8 mouse cellular contexts compared by ENCODE assay signal in genomic region chr9:44407752-44408097, GRCm38 (mm10). TPM values are rescaled to one million over a fixed set of nuclear protein-coding genes. Genes with fewer than 3 reads are reported as not detected.
DNase-seq lines count a peak whose midpoint lies in the region; ATAC-seq and TF ChIP-seq lines count a peak whose summit lies in the region.

No protein-coding gene starts in this region.

- peak overlapping the region; percentile 84 for H3K4me3 ChIP-seq in lung, embryonic 14.5 days (ENCODE audit: low read depth, low read length)
- H3K4me3 ChIP-seq in embryonic facial prominence, embryonic 15.5 days (replicated peaks): peak overlapping the region; percentile 88
- H3K4me3 ChIP-seq in intestine, postnatal 0 days (ENCODE audit: low read depth, low read length): peak overlapping the region; percentile 87
- H3K4me3 ChIP-seq in neural tube, embryonic 15.5 days (replicated peaks): peak overlapping the region; percentile 81

- WGBS in lung, embryonic 14.5 days: 0% methylated on average over 24 of the region's 24 CpGs
- under 1% methylated on average over 24 of the region's 24 CpGs for WGBS in embryonic facial prominence, embryonic 15.5 days
- WGBS in intestine, postnatal 0 days: under 1% methylated on average over 24 of the region's 24 CpGs
- WGBS in neural tube, embryonic 15.5 days: 0% methylated on average over 24 of the region's 24 CpGs

- H3K9ac ChIP-seq in lung, embryonic 14.5 days: peak overlapping the region; percentile 91
- H3K9ac ChIP-seq in embryonic facial prominence, embryonic 15.5 days: peak overlapping the region; percentile 78
- peak overlapping the region; percentile 71 for H3K9ac ChIP-seq in intestine, postnatal 0 days (ENCODE audit: low read depth, low read length)
- H3K9ac ChIP-seq in neural tube, embryonic 15.5 days (replicated peaks): peak overlapping the region; percentile 89

- TF ChIP-seq CTCF in lung, embryonic 14.5 days (IDR thresholded peaks at IDR 0.05; ENCODE audit: low read depth): no peak
- no peak for TF ChIP-seq CTCF in intestine, postnatal 0 days (IDR thresholded peaks at IDR 0.05; ENCODE audit: low read depth)

- ATAC-seq in lung, embryonic 14.5 days (ENCODE audit: insufficient read depth): no peak
- ATAC-seq in embryonic facial prominence, embryonic 15.5 days (ENCODE audit: insufficient number of reproducible peaks, low FRiP score, low TSS enrichment, low read depth): no peak
- ATAC-seq in intestine, postnatal 0 days: no peak
- peak; percentile 56 for ATAC-seq in neural tube, embryonic 15.5 days (ENCODE audit: low FRiP score)

- H3K4me2 ChIP-seq in lung, embryonic 14.5 days: peak overlapping the region; percentile 82
- H3K4me2 ChIP-seq in embryonic facial prominence, embryonic 15.5 days (replicated peaks): peak overlapping the region; percentile 65
- peak overlapping the region; percentile 67 for H3K4me2 ChIP-seq in intestine, postnatal 0 days (replicated peaks; ENCODE audit: low read depth)
- peak overlapping the region; percentile 81 for H3K4me2 ChIP-seq in neural tube, embryonic 15.5 days

- H3K36me3 ChIP-seq in lung, embryonic 14.5 days (ENCODE audit: insufficient read depth): peaks cover 70% of the 10 kb centered on the region
- peaks cover 66% of the 10 kb centered on the region for H3K36me3 ChIP-seq in embryonic facial prominence, embryonic 15.5 days
- H3K36me3 ChIP-seq in intestine, postnatal 0 days (ENCODE audit: control insufficient read depth, insufficient read depth): peaks cover 55% of the 10 kb centered on the region
- H3K36me3 ChIP-seq in neural tube, embryonic 15.5 days: peaks cover 64% of the 10 kb centered on the region

- no peaks in the 10 kb centered on the region for H3K9me3 ChIP-seq in lung, embryonic 14.5 days (ENCODE audit: low read depth, low read length)
- no peaks in the 10 kb centered on the region for H3K9me3 ChIP-seq in embryonic facial prominence, embryonic 15.5 days (replicated peaks)
- H3K9me3 ChIP-seq in intestine, postnatal 0 days (ENCODE audit: control insufficient read depth): no peaks in the 10 kb centered on the region
- no peaks in the 10 kb centered on the region for H3K9me3 ChIP-seq in neural tube, embryonic 15.5 days (replicated peaks)

- H3K27ac ChIP-seq in lung, embryonic 14.5 days (ENCODE audit: low read depth): peak overlapping the region; percentile 94
- H3K27ac ChIP-seq in embryonic facial prominence, embryonic 15.5 days (replicated peaks): peak overlapping the region; percentile 99
- H3K27ac ChIP-seq in intestine, postnatal 0 days (ENCODE audit: low read depth, low read length): peak overlapping the region; percentile 85
- H3K27ac ChIP-seq in neural tube, embryonic 15.5 days (replicated peaks): peak overlapping the region; percentile 96

- H3K27me3 ChIP-seq in lung, embryonic 14.5 days (ENCODE audit: insufficient read depth, low read length): no peaks in the 10 kb centered on the region
- no peaks in the 10 kb centered on the region for H3K27me3 ChIP-seq in embryonic facial prominence, embryonic 15.5 days
- H3K27me3 ChIP-seq in intestine, postnatal 0 days (replicated peaks; ENCODE audit: control insufficient read depth, insufficient read depth, low read length): no peaks in the 10 kb centered on the region
- H3K27me3 ChIP-seq in neural tube, embryonic 15.5 days (replicated peaks): no peaks in the 10 kb centered on the region

- no peaks in the 10 kb centered on the region for H3K4me1 ChIP-seq in lung, embryonic 14.5 days (ENCODE audit: insufficient read depth)
- peaks cover 13% of the 10 kb centered on the region; the same call in 1 of the 2 replicates for H3K4me1 ChIP-seq in embryonic facial prominence, embryonic 15.5 days
- H3K4me1 ChIP-seq in intestine, postnatal 0 days (replicated peaks; ENCODE audit: control insufficient read depth, insufficient read depth, low read length): no peaks in the 10 kb centered on the region
- peaks cover 43% of the 10 kb centered on the region for H3K4me1 ChIP-seq in neural tube, embryonic 15.5 days

- intact Hi-C loops in left cerebral cortex, postnatal 14 days (cut with DNase I): no loop called here

- DNase-seq in lung, embryonic 14.5 days: no peak
- no peak for DNase-seq in lung, adult 18-20 months
- DNase-seq in thymus, postnatal 0 days (ENCODE audit: low spot score): no peak
- no peak for DNase-seq in left cerebral cortex, postnatal 14 days (ENCODE audit: low spot score in 2 of 2)
- DNase-seq in ovary, postnatal 14 days (ENCODE audit: low spot score): no peak

RNA-seq across cellular contexts. Expression of gene Trappc4, which starts 0.3 kb away (rescaled TPM):
- 116 and 121 TPM in 2 replicates for polyA plus RNA-seq in lung, embryonic 14.5 days (2014; fragmentation: Nextera tagmentation; extraction: Ambion mirVana)
- polyA plus RNA-seq in embryonic facial prominence, embryonic 15.5 days (2015; fragmentation: Nextera tagmentation; extraction: Ambion mirVana): 137 and 138 TPM in 2 replicates
- 138 and 142 TPM in 2 replicates for polyA plus RNA-seq in intestine, postnatal 0 days (2015; fragmentation: Nextera tagmentation; extraction: Ambion mirVana)
- polyA plus RNA-seq in neural tube, embryonic 15.5 days (2015; fragmentation: Nextera tagmentation; extraction: Ambion mirVana): 261 and 302 TPM in 2 replicates
- polyA plus RNA-seq in thymus, postnatal 0 days (2015; fragmentation: Nextera tagmentation; extraction: Ambion mirVana): 166 and 171 TPM in 2 replicates
- 10 to 100 TPM; 68.5 to 74.8 TPM for total RNA-seq in left cerebral cortex, postnatal 14 days (2021)

RNA-seq across cellular contexts. Expression of gene Rps25, which starts 0.8 kb away (rescaled TPM):
- polyA plus RNA-seq in lung, embryonic 14.5 days (2014; fragmentation: Nextera tagmentation; extraction: Ambion mirVana): 2,509 and 2,694 TPM in 2 replicates
- 1,806 and 1,877 TPM in 2 replicates for polyA plus RNA-seq in embryonic facial prominence, embryonic 15.5 days (2015; fragmentation: Nextera tagmentation; extraction: Ambion mirVana)
- polyA plus RNA-seq in intestine, postnatal 0 days (2015; fragmentation: Nextera tagmentation; extraction: Ambion mirVana): 1,434 and 1,542 TPM in 2 replicates
- 1,003 and 1,094 TPM in 2 replicates for polyA plus RNA-seq in neural tube, embryonic 15.5 days (2015; fragmentation: Nextera tagmentation; extraction: Ambion mirVana)
- 3,300 and 3,396 TPM in 2 replicates for polyA plus RNA-seq in thymus, postnatal 0 days (2015; fragmentation: Nextera tagmentation; extraction: Ambion mirVana)
- total RNA-seq in left cerebral cortex, postnatal 14 days (2021): 100 to 1,000 TPM; 572 to 612 TPM

RNA-seq across cellular contexts. Expression of gene Ccdc84, which starts 10.6 kb away (rescaled TPM):
- polyA plus RNA-seq in lung, embryonic 14.5 days (2014; fragmentation: Nextera tagmentation; extraction: Ambion mirVana): 24.4 and 27.7 TPM in 2 replicates
- polyA plus RNA-seq in embryonic facial prominence, embryonic 15.5 days (2015; fragmentation: Nextera tagmentation; extraction: Ambion mirVana): 28.1 and 30.5 TPM in 2 replicates
- polyA plus RNA-seq in intestine, postnatal 0 days (2015; fragmentation: Nextera tagmentation; extraction: Ambion mirVana): 14.7 and 19.7 TPM in 2 replicates
- 32.4 and 36.4 TPM in 2 replicates for polyA plus RNA-seq in neural tube, embryonic 15.5 days (2015; fragmentation: Nextera tagmentation; extraction: Ambion mirVana)
- polyA plus RNA-seq in thymus, postnatal 0 days (2015; fragmentation: Nextera tagmentation; extraction: Ambion mirVana): 24.6 and 27.0 TPM in 2 replicates
- 10 to 100 TPM; 16.2 to 21.2 TPM for total RNA-seq in left cerebral cortex, postnatal 14 days (2021)

RNA-seq across cellular contexts. Expression of gene Slc37a4, which starts 11.1 kb away (rescaled TPM):
- 15.5 and 15.8 TPM in 2 replicates for polyA plus RNA-seq in lung, embryonic 14.5 days (2014; fragmentation: Nextera tagmentation; extraction: Ambion mirVana)
- 17.3 and 19.8 TPM in 2 replicates for polyA plus RNA-seq in embryonic facial prominence, embryonic 15.5 days (2015; fragmentation: Nextera tagmentation; extraction: Ambion mirVana)
- polyA plus RNA-seq in intestine, postnatal 0 days (2015; fragmentation: Nextera tagmentation; extraction: Ambion mirVana): 150 and 160 TPM in 2 replicates
- 61.3 and 69.8 TPM in 2 replicates for polyA plus RNA-seq in neural tube, embryonic 15.5 days (2015; fragmentation: Nextera tagmentation; extraction: Ambion mirVana)
- polyA plus RNA-seq in thymus, postnatal 0 days (2015; fragmentation: Nextera tagmentation; extraction: Ambion mirVana): 16.4 and 18.1 TPM in 2 replicates
- total RNA-seq in left cerebral cortex, postnatal 14 days (2021): 10 to 100 TPM; 35.8 to 45.1 TPM

RNA-seq across cellular contexts. Expression of gene Hyou1, which starts 28.4 kb away (rescaled TPM):
- 38.4 and 39.7 TPM in 2 replicates for polyA plus RNA-seq in lung, embryonic 14.5 days (2014; fragmentation: Nextera tagmentation; extraction: Ambion mirVana)
- polyA plus RNA-seq in embryonic facial prominence, embryonic 15.5 days (2015; fragmentation: Nextera tagmentation; extraction: Ambion mirVana): 31.0 and 31.1 TPM in 2 replicates
- 10.5 and 11.1 TPM in 2 replicates for polyA plus RNA-seq in intestine, postnatal 0 days (2015; fragmentation: Nextera tagmentation; extraction: Ambion mirVana)
- 26.5 and 30.8 TPM in 2 replicates for polyA plus RNA-seq in neural tube, embryonic 15.5 days (2015; fragmentation: Nextera tagmentation; extraction: Ambion mirVana)
- 13.1 and 18.5 TPM in 2 replicates for polyA plus RNA-seq in thymus, postnatal 0 days (2015; fragmentation: Nextera tagmentation; extraction: Ambion mirVana)
- 100 to 1,000 TPM; 100 to 101 TPM for total RNA-seq in left cerebral cortex, postnatal 14 days (2021)
